Mouse (Mus musculus) bone marrow macrophage, adult 2 months (primary cell): ENCODE measurements around the gene Sgcd.

ENCODE experiments used
- CTCF ChIP-seq: IDR thresholded peaks from 2 replicates; pipeline ENCODE4 v1.5.1; 2012; ENCODE audit warnings: low read depth, mild to moderate bottlenecking, low read length, moderate library complexity
- POLR2A ChIP-seq: IDR thresholded peaks from 2 replicates; pipeline ENCODE4 v1.6.1; 2012; ENCODE audit warnings: mild to moderate bottlenecking, low read depth, low read length, borderline replicate concordance

DNA sequence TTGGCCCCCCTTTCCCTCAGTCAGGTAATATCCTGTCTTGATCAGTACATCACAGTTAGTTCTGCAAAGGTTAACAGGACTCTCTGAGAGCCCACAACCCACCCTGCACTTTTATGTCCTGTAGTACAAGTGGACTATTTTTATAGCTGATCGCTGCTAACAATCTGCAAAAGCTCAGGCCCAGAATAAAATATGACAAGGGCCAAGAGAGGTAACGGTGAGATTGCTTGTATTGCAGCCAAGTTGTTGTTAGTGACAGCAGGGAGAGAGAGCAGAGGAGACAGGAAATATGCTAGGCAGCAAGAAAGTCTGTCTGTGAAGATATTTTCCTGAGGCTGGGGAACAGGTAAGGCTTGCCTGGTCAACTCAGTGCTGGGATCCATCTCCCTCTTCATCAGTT is 546.5 kb downstream of the Sgcd start:
- TF ChIP-seq CTCF (no peak), POLR2A (no peak)
